Mouse (Mus musculus) lung, embryonic 16.5 days (tissue): ENCODE results near the gene Nck2. TPM values are rescaled to one million over a fixed set of nuclear protein-coding genes. Genes with fewer than 3 reads are reported as not detected.

Experiments
- polyA plus RNA-seq: library from polyadenylated mRNA; unstranded; fragments of >200 nt; fragmentation: Nextera tagmentation; extraction: Ambion mirVana; gene quantifications from 2 replicates; pipeline ENCODE4 v1.2.1, GENCODE M21; 2015

The Nck2 gene
- polyA plus RNA-seq, 1 experiment from 2014 or later, result 43.4 TPM

Other genes with a start within 250 kb of the Nck2 start
- 29.7 and 31.2 TPM in 2 replicates for gene Fhl2, start 247.6 kb upstream of the Nck2 start, polyA plus RNA-seq